Mouse (Mus musculus) NIH3T3 (cell line): ENCODE data around the gene Adam17.

Experiments used
- DNase-seq: peaks from one replicate; pipeline ENCODE4 v3.0.0-alpha.2; 2012; ENCODE audit warnings: low read depth

Adam17 gene

GRCm38 (mm10) chr12:21312201-21312600, 61.2 kb downstream of the Adam17 start:
- DNase-seq, result no peak

GRCm38 (mm10) chr12:21306721-21307120, 66.7 kb downstream of the Adam17 start:
- DNase-seq, result no peak

- DNase-seq, result no peak
Measured at GRCm38 (mm10) chr12:21305741-21306140, 67.7 kb downstream of the Adam17 start.

GRCm38 (mm10) chr12:21302361-21302783, 71.1 kb downstream of the Adam17 start:
- no peak for DNase-seq

- no peak for DNase-seq
Measured at GRCm38 (mm10) chr12:21301932-21302331, 71.5 kb downstream of the Adam17 start.

- no peak for DNase-seq
Measured at GRCm38 (mm10) chr12:21301324-21301723, 72.1 kb downstream of the Adam17 start.

GRCm38 (mm10) chr12:21298856-21299255, 74.6 kb downstream of the Adam17 start:
- no peak for DNase-seq

GRCm38 (mm10) chr12:21289651-21290050, 83.8 kb downstream of the Adam17 start:
- DNase-seq, result no peak

GRCm38 (mm10) chr12:21288716-21289395, 84.6 kb downstream of the Adam17 start:
- no peak for DNase-seq

- DNase-seq, result peak; percentile 50
Measured at GRCm38 (mm10) chr12:21286712-21287650, 86.5 kb downstream of the Adam17 start.

- DNase-seq, result peak; percentile 99
Measured at GRCm38 (mm10) chr12:21286243-21286622, 87.2 kb downstream of the Adam17 start, which contains the start of gene Itgb1bp1. Gene Itgb1bp1, minus strand, starts transcription at chr12:21286284.

GRCm38 (mm10) chr12:21285508-21286242, 87.8 kb downstream of the Adam17 start:
- DNase-seq, result no peak

GRCm38 (mm10) chr12:21284761-21285441, 88.5 kb downstream of the Adam17 start, which contains the start of gene Cpsf3:
Gene Cpsf3, plus strand, starts transcription at chr12:21285391.
- DNase-seq, result peak; percentile 27

GRCm38 (mm10) chr12:21277352-21277864, 96.0 kb downstream of the Adam17 start:
- DNase-seq, result no peak

- DNase-seq, result peak; percentile 25
Measured at GRCm38 (mm10) chr12:21274446-21274845, 99.0 kb downstream of the Adam17 start.
